Mouse (Mus musculus) myocyte (in vitro differentiated cells): ENCODE measurements around the gene Frs3. TPM values are rescaled to one million over a fixed set of nuclear protein-coding genes. Genes with fewer than 3 reads are reported as not detected.

ENCODE experiments used
- H3K27me3 ChIP-seq: one replicate; pipeline ENCODE4 v1.6.1; 2011; ENCODE audit not compliant: control insufficient read depth, insufficient read depth, insufficient read length
- H3K36me3 ChIP-seq: one replicate; pipeline ENCODE4 v1.6.1; 2011; ENCODE audit not compliant: control insufficient read depth, insufficient read depth
- H3K4me2 ChIP-seq: one replicate; pipeline ENCODE4 v1.6.1; 2011; ENCODE audit warnings: low read depth, control low read depth
- H3K4me3 ChIP-seq: one replicate; pipeline ENCODE4 v1.5.1; 2011; ENCODE audit warnings: mild to moderate bottlenecking, control low read depth, moderate library complexity
- H3K79me2 ChIP-seq: one replicate; pipeline ENCODE4 v1.6.1; 2011; ENCODE audit not compliant: control insufficient read depth, insufficient read depth
- H3ac ChIP-seq: one replicate; pipeline ENCODE4 v1.6.1; 2011; ENCODE audit not compliant: control insufficient read depth, insufficient read length
- CEBPB ChIP-seq: IDR thresholded peaks from 2 replicates; pipeline ENCODE4 v1.6.1; 2011; ENCODE audit warnings: mild to moderate bottlenecking, moderate library complexity; ENCODE audit not compliant: poor library complexity, insufficient read depth, severe bottlenecking
- E2F4 ChIP-seq: IDR thresholded peaks from one replicate; pipeline ENCODE4 v1.6.1; 2011; ENCODE audit warnings: mild to moderate bottlenecking, control low read depth, moderate library complexity; ENCODE audit not compliant: insufficient read depth
- MAX ChIP-seq: IDR thresholded peaks from one replicate; pipeline ENCODE4 v1.6.1; 2011; ENCODE audit warnings: low read depth, mild to moderate bottlenecking, control low read depth
- MYOD1 ChIP-seq, 3 experiments: IDR thresholded peaks; one replicate each; pipeline ENCODE4 v1.6.1; 2011; ENCODE audit warnings: control low read depth in 2 of 3, low read depth in 2 of 3, mild to moderate bottlenecking in 2 of 3, moderate library complexity in 1 of 3; ENCODE audit not compliant: insufficient read length in 2 of 3, control insufficient read depth in 1 of 3
- MYOG ChIP-seq, 3 experiments: IDR thresholded peaks; one replicate each; pipeline ENCODE4 v1.6.1; 2011; ENCODE audit warnings: control low read depth in 2 of 3, low read depth in 2 of 3, mild to moderate bottlenecking in 2 of 3; ENCODE audit not compliant: insufficient read length in 2 of 3, control insufficient read depth in 1 of 3, insufficient read depth in 1 of 3
- POLR2A ChIP-seq: IDR thresholded peaks from one replicate; pipeline ENCODE4 v1.6.1; 2011; ENCODE audit warnings: low read depth, mild to moderate bottlenecking, control low read depth, moderate library complexity; ENCODE audit not compliant: insufficient read length
- POLR2AphosphoS2 ChIP-seq: IDR thresholded peaks from one replicate; pipeline ENCODE4 v1.6.1; 2011; ENCODE audit warnings: low read depth, control low read depth; ENCODE audit not compliant: insufficient read length
- REST ChIP-seq: IDR thresholded peaks from one replicate; pipeline ENCODE4 v1.6.1; 2011; ENCODE audit warnings: mild to moderate bottlenecking, control low read depth, moderate library complexity; ENCODE audit not compliant: insufficient read depth, insufficient read length
- SRF ChIP-seq: IDR thresholded peaks from one replicate; pipeline ENCODE4 v1.6.1; 2011; ENCODE audit warnings: low read depth; ENCODE audit not compliant: control insufficient read depth, insufficient read length
- TCF12 ChIP-seq: IDR thresholded peaks from one replicate; pipeline ENCODE4 v1.6.1; 2011; ENCODE audit warnings: mild to moderate bottlenecking, control low read depth; ENCODE audit not compliant: poor library complexity, insufficient read depth, severe bottlenecking
- USF1 ChIP-seq: IDR thresholded peaks from one replicate; pipeline ENCODE4 v1.6.1; 2011; ENCODE audit warnings: low read depth, mild to moderate bottlenecking, control low read depth, moderate library complexity
- polyA plus RNA-seq: library from polyadenylated mRNA; unstranded; fragments of >200 nt; fragmentation: generic; extraction: Trizol; gene quantifications from one replicate; pipeline ENCODE4 v1.2.1, GENCODE M21; 2012; ENCODE audit warnings: missing spikeins

The Frs3 gene
- polyA plus RNA-seq, 1 experiment = 3.4 TPM

DNA sequence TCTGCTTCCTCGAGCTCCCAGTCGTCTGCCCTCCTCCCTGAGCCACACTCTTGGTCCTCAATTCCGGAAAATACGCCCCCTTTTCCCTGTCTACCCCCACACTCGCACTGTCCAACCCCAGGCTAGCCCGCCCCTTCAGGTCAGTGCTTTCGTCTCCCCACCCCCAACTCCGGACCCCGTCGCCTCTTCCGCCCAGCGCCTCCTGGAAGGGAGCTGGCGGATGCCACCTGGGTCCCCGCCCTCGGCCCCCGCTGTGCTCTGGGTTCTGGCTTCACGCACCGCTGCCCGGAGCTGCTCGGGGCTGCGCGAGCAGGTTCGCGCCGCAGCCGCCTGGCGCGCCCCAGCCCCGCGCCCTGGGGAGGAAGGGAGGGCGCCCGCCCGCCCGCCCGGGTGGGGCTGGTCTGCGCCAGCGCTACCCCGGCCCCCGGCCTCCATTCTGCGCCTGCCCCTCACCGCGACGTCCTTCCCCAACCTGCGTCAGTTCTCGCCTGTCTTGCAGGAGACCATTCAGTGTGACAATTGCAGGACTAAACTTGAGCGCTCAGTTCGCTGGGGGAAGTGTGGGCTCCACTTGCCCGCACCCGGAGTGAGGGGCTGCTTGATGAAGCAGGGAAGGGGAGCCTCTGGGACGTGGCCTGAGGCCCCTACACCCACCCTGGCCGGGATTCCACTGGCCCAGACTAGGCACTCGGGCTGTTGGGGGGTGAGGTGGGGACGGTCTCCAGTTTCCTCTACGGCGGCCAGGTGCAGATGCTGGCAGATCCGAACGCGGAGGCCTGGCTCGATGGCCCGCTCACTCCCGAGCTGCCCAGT, 49.4 kb downstream of the Frs3 start:
- Histone ChIP-seq H3K79me2 (no peaks in the 10 kb centered on the region), H3K4me2 (peak overlapping the region; percentile 93), H3ac (peak overlapping the region; percentile 24), H3K27me3 (peaks cover 6% of the 10 kb centered on the region), H3K36me3 (no peaks in the 10 kb centered on the region), H3K4me3 (peak overlapping the region; percentile 41)
- TF ChIP-seq SRF = no peak
- TF ChIP-seq MYOG (IDR thresholded peaks at IDR 0.05; ENCODE audit: control insufficient read depth in 1 of 3, insufficient read depth in 1 of 3, insufficient read length in 2 of 3, low read depth in 2 of 3) = peak in 2 of 3 experiments; percentile 6 to 12
- no peak for TF ChIP-seq REST
- no peak for TF ChIP-seq E2F4
- TF ChIP-seq POLR2A = peak; percentile 13

DNA sequence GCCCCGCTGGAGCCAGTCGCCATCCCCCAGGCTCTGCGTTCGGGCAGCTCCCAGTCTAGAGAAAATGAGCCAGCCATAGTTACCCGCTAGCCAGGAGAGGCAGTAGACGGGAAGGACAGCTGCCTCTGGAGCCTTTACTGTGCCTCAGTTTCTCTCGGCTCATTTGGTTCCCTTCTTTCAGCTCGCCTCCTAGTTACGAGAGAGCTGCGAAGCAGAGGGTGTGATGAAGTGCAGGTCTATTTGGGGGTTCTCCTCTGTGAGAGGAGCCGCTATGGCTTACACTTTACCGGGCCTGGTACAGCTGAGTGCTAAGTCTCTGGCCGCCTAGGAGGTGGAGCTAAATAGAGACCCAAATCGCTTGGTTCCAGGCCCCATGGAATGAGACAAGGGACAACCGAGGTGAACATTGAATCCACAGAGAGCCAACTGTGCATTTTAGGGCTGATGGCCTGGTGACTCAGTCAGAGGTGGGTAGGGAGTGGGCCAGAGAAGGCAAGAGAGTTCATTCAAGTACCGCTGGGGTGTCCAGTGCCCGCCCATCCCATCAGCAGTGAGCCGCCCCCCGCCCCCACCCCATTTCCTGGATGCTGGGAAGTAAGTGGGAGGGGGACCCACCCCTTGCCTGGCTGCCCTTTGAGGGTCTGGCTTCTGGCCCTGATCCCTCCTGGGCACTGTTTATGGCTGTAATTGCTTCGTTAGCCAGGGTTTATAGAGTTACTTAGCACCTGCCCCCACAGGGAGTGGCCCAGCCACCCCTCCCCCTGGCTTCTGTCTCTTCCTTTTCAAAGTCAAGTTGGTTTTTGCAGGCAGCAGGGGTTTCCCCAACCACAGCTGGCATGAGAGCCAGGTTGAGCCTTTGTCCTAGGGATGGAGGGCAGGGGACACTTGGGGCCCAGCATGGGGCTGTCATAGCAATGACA, 50.3 kb downstream of the Frs3 start:
- no peaks in the 10 kb centered on the region for H3K27me3 ChIP-seq
- TF ChIP-seq E2F4 (no peak), POLR2A (no peak), MYOG (IDR thresholded peaks at IDR 0.05; ENCODE audit: control insufficient read depth in 1 of 3, insufficient read depth in 1 of 3, insufficient read length in 2 of 3, low read depth in 2 of 3) (peak in 1 of 3 experiments; percentile 14), REST (no peak), MAX (no peak), MYOD1 (IDR thresholded peaks at IDR 0.05; ENCODE audit: control insufficient read depth in 1 of 3, insufficient read length in 2 of 3, low read depth in 2 of 3) (peak in 2 of 3 experiments; percentile 7 to 43), CEBPB (no peak)
- H3K79me2 ChIP-seq = no peaks in the 10 kb centered on the region
- H3K4me2 ChIP-seq = peak overlapping the region; percentile 93
- H3ac ChIP-seq = no peak overlapping the region
- no peaks in the 10 kb centered on the region for H3K36me3 ChIP-seq
- peak overlapping the region; percentile 41 for H3K4me3 ChIP-seq

DNA sequence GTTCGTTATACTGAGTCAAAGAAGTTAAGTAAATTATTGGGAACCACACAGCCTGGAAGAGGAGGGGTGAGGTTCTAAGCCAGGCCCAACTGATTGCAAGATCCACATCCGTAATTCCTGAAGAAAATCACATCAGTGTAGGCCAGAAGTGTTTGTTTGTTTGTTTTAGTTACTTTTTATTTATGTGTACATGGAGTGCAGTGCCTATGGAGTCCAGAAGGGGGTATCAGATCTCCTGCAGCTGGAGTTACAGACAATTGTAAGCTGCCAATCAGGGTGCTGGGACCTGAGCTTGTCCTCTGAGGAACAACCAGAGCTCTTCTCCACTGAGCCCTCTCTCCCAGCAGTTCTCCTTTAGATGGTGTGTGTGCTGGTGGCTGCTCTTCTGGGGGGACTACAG, 51.4 kb downstream of the Frs3 start:
- H3K4me2 ChIP-seq = no peak overlapping the region
- no peak overlapping the region for H3ac ChIP-seq
- TF ChIP-seq TCF12 = no peak
- TF ChIP-seq POLR2A = no peak
- no peak for TF ChIP-seq CEBPB
- no peak for TF ChIP-seq SRF
- no peak for TF ChIP-seq MYOD1 (IDR thresholded peaks at IDR 0.05; ENCODE audit: control insufficient read depth in 1 of 3, insufficient read length in 2 of 3, low read depth in 2 of 3)
- TF ChIP-seq USF1 = no peak
- TF ChIP-seq REST = no peak
- no peak for TF ChIP-seq E2F4
- H3K36me3 ChIP-seq = no peaks in the 10 kb centered on the region
- no peaks in the 10 kb centered on the region for H3K27me3 ChIP-seq
- H3K79me2 ChIP-seq = no peaks in the 10 kb centered on the region
- no peak overlapping the region for H3K4me3 ChIP-seq

DNA sequence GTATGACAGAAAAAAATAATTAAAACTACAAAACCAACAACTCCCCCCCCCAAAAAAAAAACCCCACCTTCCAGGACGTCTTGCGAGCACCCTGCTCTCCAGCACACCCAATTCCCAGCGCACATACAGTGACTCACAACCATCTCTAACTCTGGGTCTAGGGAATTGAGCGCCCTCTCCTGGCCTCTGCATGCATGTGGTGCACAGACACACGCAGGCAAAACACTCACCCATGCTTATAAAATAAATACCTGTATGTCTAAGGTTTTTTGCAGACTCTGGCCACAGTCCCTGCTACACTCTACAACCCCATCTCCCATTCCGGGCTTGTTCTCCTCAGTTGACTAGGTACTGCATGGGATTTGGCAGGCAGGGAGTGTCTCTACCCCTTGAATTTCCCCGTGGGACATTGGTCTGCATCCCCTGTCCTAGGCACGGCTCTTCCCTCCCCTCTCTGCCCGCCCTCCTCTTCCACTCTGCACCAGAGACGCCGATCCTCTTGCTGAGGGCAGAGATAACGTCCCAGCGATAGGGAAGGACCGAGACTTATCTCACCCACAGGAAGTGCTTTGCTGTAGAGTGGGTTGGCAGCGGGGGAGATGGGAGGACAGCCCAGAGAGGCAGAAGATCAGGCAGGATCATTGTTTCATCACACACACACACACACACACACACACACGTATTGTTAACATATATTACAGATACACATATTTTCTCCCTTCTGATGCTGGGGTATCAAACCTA, 54.3 kb downstream of the Frs3 start:
- Histone ChIP-seq H3K4me2 (no peak overlapping the region), H3K36me3 (no peaks in the 10 kb centered on the region), H3K27me3 (no peaks in the 10 kb centered on the region), H3K4me3 (no peak overlapping the region), H3K79me2 (no peaks in the 10 kb centered on the region), H3ac (no peak overlapping the region)
- no peak for TF ChIP-seq TCF12
- TF ChIP-seq POLR2A = no peak
- no peak for TF ChIP-seq REST
- TF ChIP-seq USF1 = no peak
- TF ChIP-seq MYOG (IDR thresholded peaks at IDR 0.05; ENCODE audit: control insufficient read depth in 1 of 3, insufficient read depth in 1 of 3, insufficient read length in 2 of 3, low read depth in 2 of 3) = no peak
- TF ChIP-seq POLR2AphosphoS2 = no peak
- TF ChIP-seq MAX = no peak
- no peak for TF ChIP-seq CEBPB

DNA sequence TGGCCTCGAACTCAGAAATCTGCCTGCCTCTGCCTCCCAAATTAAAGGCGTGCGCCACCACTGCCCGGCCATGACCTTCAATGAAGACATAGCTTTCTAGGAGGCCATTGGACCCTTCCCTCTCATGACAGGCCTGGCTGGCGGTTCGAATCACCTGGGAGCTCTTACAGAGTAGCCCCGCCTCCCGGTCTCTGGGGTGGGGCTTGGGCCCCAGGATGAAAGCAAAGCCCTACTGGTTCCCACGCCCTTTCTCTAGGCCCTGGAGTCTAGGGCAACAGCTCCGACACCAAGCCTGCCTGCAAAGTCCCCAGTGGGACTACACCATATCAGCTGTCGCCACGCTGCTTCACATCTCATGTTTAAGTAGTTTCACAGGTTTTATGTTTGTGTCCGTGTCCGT, 55.3 kb downstream of the Frs3 start:
- H3K36me3 ChIP-seq = no peaks in the 10 kb centered on the region
- no peak overlapping the region for H3K4me2 ChIP-seq
- no peak overlapping the region for H3ac ChIP-seq
- no peaks in the 10 kb centered on the region for H3K79me2 ChIP-seq
- H3K27me3 ChIP-seq = no peaks in the 10 kb centered on the region
- H3K4me3 ChIP-seq = no peak overlapping the region
- TF ChIP-seq MYOD1 (IDR thresholded peaks at IDR 0.05; ENCODE audit: control insufficient read depth in 1 of 3, insufficient read length in 2 of 3, low read depth in 2 of 3) = no peak
